Mouse (Mus musculus): ENCODE results near the gene Pdia5.

Gene Pdia5

GRCm38 (mm10) chr16:35484526-35485233 lies 6.0 kb downstream of the Pdia5 start:
- WGBS, result 85% methylated on average over 8 of the region's 8 CpGs

- WGBS, result 73% methylated on average over 4 of the region's 4 CpGs
Measured at GRCm38 (mm10) chr16:35484105-35484504, 6.6 kb downstream of the Pdia5 start.

- WGBS, result 55% methylated on average over 6 of the region's 6 CpGs
Measured at GRCm38 (mm10) chr16:35479301-35479700, 11.4 kb downstream of the Pdia5 start.

- WGBS, result 83% methylated on average over 1 of the region's 1 CpGs
Measured at GRCm38 (mm10) chr16:35477273-35477672, 13.4 kb downstream of the Pdia5 start.

GRCm38 (mm10) chr16:35472569-35473275 lies 18.0 kb downstream of the Pdia5 start:
- 57% methylated on average over 14 of the region's 14 CpGs for WGBS

- 82% methylated on average over 17 of the region's 17 CpGs for WGBS
Measured at GRCm38 (mm10) chr16:35471841-35472568, 18.7 kb downstream of the Pdia5 start.

- 72% methylated on average over 8 of the region's 8 CpGs for WGBS
Measured at GRCm38 (mm10) chr16:35470983-35471382, 19.7 kb downstream of the Pdia5 start.

GRCm38 (mm10) chr16:35470096-35470495 lies 20.6 kb downstream of the Pdia5 start:
- WGBS, result 43% methylated on average over 8 of the region's 8 CpGs

GRCm38 (mm10) chr16:35469016-35469415 lies 21.7 kb downstream of the Pdia5 start:
- WGBS, result 71% methylated on average over 6 of the region's 6 CpGs

- WGBS, result 87% methylated on average over 2 of the region's 2 CpGs
Measured at GRCm38 (mm10) chr16:35467044-35467443, 23.6 kb downstream of the Pdia5 start.

- 79% methylated on average over 4 of the region's 4 CpGs for WGBS
Measured at GRCm38 (mm10) chr16:35465808-35466351, 24.8 kb downstream of the Pdia5 start.

GRCm38 (mm10) chr16:35464686-35465308 lies 25.9 kb downstream of the Pdia5 start:
- 70% methylated on average over 12 of the region's 12 CpGs for WGBS

- 89% methylated on average over 10 of the region's 10 CpGs for WGBS
Measured at GRCm38 (mm10) chr16:35463708-35464107, 27.0 kb downstream of the Pdia5 start.

- WGBS, result 82% methylated on average over 7 of the region's 7 CpGs
Measured at GRCm38 (mm10) chr16:35462955-35463354, 27.7 kb downstream of the Pdia5 start.

- WGBS, result 85% methylated on average over 7 of the region's 7 CpGs
Measured at GRCm38 (mm10) chr16:35459584-35459983, 31.1 kb downstream of the Pdia5 start.

- 95% methylated on average over 11 of the region's 11 CpGs for whole genome bisulfite sequencing
Measured at GRCm38 (mm10) chr16:35458297-35458696, 32.4 kb downstream of the Pdia5 start.

- 70% methylated on average over 8 of the region's 8 CpGs for WGBS
Measured at GRCm38 (mm10) chr16:35457488-35457887, 33.2 kb downstream of the Pdia5 start.

- 72% methylated on average over 7 of the region's 7 CpGs for WGBS
Measured at GRCm38 (mm10) chr16:35457011-35457419, 33.7 kb downstream of the Pdia5 start.

GRCm38 (mm10) chr16:35456305-35456704 lies 34.4 kb downstream of the Pdia5 start:
- WGBS, result 92% methylated on average over 9 of the region's 9 CpGs

GRCm38 (mm10) chr16:35455822-35456221 lies 34.9 kb downstream of the Pdia5 start:
- WGBS, result 93% methylated on average over 10 of the region's 10 CpGs

GRCm38 (mm10) chr16:35450018-35450630 lies 40.5 kb downstream of the Pdia5 start:
- WGBS, result 73% methylated on average over 16 of the region's 16 CpGs
